Mouse (Mus musculus) heart, embryonic 16.5 days (tissue): ENCODE data around the gene Heyl. TPM values are rescaled to one million over a fixed set of nuclear protein-coding genes. Genes with fewer than 3 reads are reported as not detected.
A peak's percentile ranks its signal among the peaks of the same experiment; 100 is the strongest.
"Not testable (repeated sequence)": the region's sequence is repeated elsewhere in the genome, so short reads cannot be mapped to it uniquely, and the experiment has no call there.

Experiments
- ATAC-seq: fragments of 200-750 bp; cut with Nextera tagmentation; replicated peaks from 2 replicates; pipeline ENCODE4 v1.8.0; 2017; ENCODE audit warnings: moderate number of reproducible peaks; ENCODE audit not compliant: insufficient read depth, low FRiP score; ENCODE audit errors: extremely low read depth
- H3K27ac ChIP-seq: fragments of 300-500 bp; sonication (generic); 2 replicates; pipeline ENCODE4 v1.5.1; 2014; ENCODE audit warnings: mild to moderate bottlenecking, low read length, control low read depth, moderate library complexity
- H3K27me3 ChIP-seq: fragments of 300-500 bp; sonication (generic); 2 replicates; pipeline ENCODE4 v1.6.1; 2014; ENCODE audit warnings: low read length, mixed read lengths; ENCODE audit not compliant: control insufficient read depth, insufficient read depth
- H3K36me3 ChIP-seq: fragments of 300-500 bp; sonication (generic); 2 replicates; pipeline ENCODE4 v1.6.1; 2014; ENCODE audit not compliant: control insufficient read depth, insufficient read depth
- H3K4me1 ChIP-seq: fragments of 300-500 bp; sonication (generic); 2 replicates; pipeline ENCODE4 v1.6.1; 2014; ENCODE audit warnings: low read length, mixed read lengths; ENCODE audit not compliant: control insufficient read depth, insufficient read depth
- H3K4me2 ChIP-seq: fragments of 300-500 bp; sonication (generic); 2 replicates; pipeline ENCODE4 v1.6.1; 2014; ENCODE audit warnings: low read depth, mild to moderate bottlenecking, control low read depth, low read length
- H3K4me3 ChIP-seq: fragments of 300-500 bp; sonication (generic); 2 replicates; pipeline ENCODE4 v1.5.1; 2014; ENCODE audit warnings: mild to moderate bottlenecking, control low read depth, low read length
- H3K9ac ChIP-seq: fragments of 300-500 bp; sonication (generic); 2 replicates; pipeline ENCODE4 v1.6.1; 2014; ENCODE audit warnings: low read length, control low read depth
- H3K9me3 ChIP-seq: fragments of 300-500 bp; sonication (generic); replicated peaks from 2 replicates; pipeline ENCODE4 v1.6.1; 2016; ENCODE audit warnings: low read length; ENCODE audit not compliant: control insufficient read depth
- WGBS: fragments of 180-500 bp; shearing (Covaris S2); extraction: QIAGEN DNeasy Blood & Tissue Kit; methylation state at CpG from one replicate; pipeline ENCODE4 v1.1.7; 2014; 5-methylcytosine and 5-hydroxymethylcytosine counted together
- polyA plus RNA-seq: library from polyadenylated mRNA; unstranded; fragments of >200 nt; fragmentation: Nextera tagmentation; extraction: Ambion mirVana; gene quantifications from 2 replicates; pipeline ENCODE4 v1.2.1, GENCODE M21; 2015

Gene Heyl
- polyA plus RNA-seq, 1 experiment from 2014 or later: 13.2 TPM

DNA sequence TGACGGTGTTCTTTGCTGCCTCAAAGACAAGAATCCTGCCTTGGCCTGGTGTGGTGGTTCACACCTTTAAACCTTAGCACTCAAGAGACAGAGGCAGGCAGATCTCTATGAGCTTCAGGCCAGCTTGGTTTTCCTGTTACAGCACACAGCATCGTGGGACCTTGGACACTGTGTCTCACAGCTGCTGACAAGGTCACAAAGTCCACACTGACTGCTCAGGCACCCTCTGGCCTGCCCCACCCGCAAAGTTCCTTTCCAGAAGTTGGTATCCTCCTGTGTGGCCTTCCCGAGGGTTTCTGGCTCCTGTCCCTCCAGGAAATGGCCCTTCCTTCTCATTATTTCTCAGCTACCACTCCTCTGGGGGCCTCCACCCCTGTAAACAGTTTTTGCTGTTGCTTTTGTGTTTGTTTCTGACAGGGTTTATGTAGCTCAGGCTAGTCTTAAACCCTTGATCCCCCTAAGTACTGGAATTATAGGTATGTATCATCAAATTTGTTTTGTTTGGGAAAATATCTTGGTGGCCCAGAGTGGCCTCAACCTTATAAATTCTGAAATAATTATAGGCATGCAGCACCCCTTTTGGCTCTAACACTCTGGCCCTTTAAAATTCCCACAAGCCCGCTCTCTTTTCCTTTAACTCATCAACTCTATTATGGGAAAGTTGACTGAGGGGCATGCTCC, 28.5 kb downstream of the Heyl start, which contains the start of gene Pabpc4:
TSS of gene Pabpc4 (plus strand) at position 631 of the 681 bp plus-strand sequence.
- no peak within 1 kb of the TSS for H3K4me2 ChIP-seq
- no peaks in the 10 kb centered on the region for H3K27me3 ChIP-seq
- no peaks in the 10 kb centered on the region for H3K36me3 ChIP-seq
- H3K9ac ChIP-seq: no peak within 1 kb of the TSS
- H3K4me1 ChIP-seq: peaks cover 11% of the 10 kb centered on the region
- ATAC-seq: no peak
- H3K9me3 ChIP-seq: no peaks in the 10 kb centered on the region
- no peak within 1 kb of the TSS for H3K4me3 ChIP-seq
- H3K27ac ChIP-seq: no peak within 1 kb of the TSS
- 61% methylated on average over 5 of the region's 5 CpGs for WGBS

DNA sequence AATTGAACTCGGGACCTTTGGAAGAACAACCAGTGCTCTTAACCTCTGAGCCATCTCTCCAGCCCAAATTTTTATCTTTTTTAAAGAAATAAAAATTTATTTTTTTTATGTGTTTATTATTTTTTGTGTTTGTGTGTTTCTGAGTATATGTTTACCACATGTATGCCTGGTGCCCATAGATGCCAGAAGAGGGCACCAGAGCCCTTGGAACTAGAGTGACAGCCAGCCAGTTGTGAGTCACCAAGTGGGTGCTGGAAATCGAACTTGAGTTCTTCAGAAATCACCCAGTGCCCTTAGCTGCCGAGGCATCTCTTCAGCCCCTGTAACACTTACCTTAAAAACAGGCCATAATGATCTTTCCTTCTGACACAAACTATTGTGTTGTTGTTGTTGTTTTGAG, 37.7 kb downstream of the Heyl start:
- no peak for ATAC-seq
- no peak overlapping the region for H3K4me3 ChIP-seq
- no peak overlapping the region for H3K27ac ChIP-seq
- no peaks in the 10 kb centered on the region for H3K36me3 ChIP-seq
- H3K27me3 ChIP-seq: no peaks in the 10 kb centered on the region
- no peaks in the 10 kb centered on the region for H3K4me1 ChIP-seq
- H3K9ac ChIP-seq: no peak overlapping the region
- 81% methylated on average over 3 of the region's 3 CpGs for WGBS
- no peaks in the 10 kb centered on the region for H3K9me3 ChIP-seq
- no peak overlapping the region for H3K4me2 ChIP-seq

DNA sequence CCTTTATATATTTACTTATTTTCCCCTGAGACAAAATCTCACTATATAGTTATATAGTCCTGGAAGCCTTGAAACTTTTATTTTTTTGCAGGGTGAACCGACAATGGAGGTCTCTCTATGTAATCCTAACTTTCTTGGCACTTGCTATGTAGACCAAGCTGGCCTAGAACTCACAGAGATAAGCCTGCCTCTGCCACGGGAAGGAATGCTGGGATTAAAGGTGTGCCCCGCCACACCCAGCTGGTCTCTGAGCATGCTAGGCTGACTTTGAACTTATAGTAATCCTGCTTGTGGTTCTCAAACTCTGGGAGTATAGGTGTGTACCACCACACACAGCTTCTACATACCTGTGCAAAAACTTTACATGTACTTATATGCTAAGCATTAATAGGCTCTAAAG, 46.8 kb downstream of the Heyl start:
- H3K4me2 ChIP-seq: no peak overlapping the region
- 54% methylated on average over 3 of the region's 3 CpGs for WGBS
- H3K4me1 ChIP-seq: peaks cover 7% of the 10 kb centered on the region
- ATAC-seq: no peak
- no peak overlapping the region for H3K27ac ChIP-seq
- H3K27me3 ChIP-seq: no peaks in the 10 kb centered on the region
- H3K4me3 ChIP-seq: no peak overlapping the region
- H3K9me3 ChIP-seq: no peaks in the 10 kb centered on the region
- no peaks in the 10 kb centered on the region for H3K36me3 ChIP-seq
- H3K9ac ChIP-seq: no peak overlapping the region

DNA sequence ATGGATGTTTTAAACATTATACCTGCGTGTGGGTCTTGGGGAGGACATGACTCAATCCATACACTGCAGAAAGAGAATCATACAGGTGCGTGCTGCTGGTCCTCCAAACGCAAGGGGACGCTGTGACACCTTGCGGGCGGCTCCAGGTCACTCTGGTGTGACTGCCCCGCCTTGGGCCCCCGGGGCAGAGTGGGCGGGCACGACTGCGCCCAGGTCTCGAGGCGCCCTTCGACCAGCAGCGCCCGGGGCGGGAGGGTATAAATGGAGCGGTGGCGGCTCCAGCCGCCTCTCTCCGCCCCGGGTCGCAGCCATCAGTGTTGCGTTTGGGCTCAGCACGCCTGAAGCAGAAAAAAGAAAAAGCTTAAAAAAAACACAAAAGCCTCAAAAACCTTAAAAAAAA, 49.1 kb downstream of the Heyl start:
- Histone ChIP-seq H3K4me3 (peak overlapping the region; percentile 62), H3K4me2 (peak overlapping the region; percentile 65), H3K27me3 (no peaks in the 10 kb centered on the region), H3K36me3 (peaks cover 8% of the 10 kb centered on the region), H3K9me3 (no peaks in the 10 kb centered on the region), H3K27ac (peak overlapping the region; percentile 90), H3K9ac (peak overlapping the region; percentile 72), H3K4me1 (peaks cover 29% of the 10 kb centered on the region)
- ATAC-seq: peak; percentile 92
- WGBS: under 1% methylated on average over 25 of the region's 25 CpGs

DNA sequence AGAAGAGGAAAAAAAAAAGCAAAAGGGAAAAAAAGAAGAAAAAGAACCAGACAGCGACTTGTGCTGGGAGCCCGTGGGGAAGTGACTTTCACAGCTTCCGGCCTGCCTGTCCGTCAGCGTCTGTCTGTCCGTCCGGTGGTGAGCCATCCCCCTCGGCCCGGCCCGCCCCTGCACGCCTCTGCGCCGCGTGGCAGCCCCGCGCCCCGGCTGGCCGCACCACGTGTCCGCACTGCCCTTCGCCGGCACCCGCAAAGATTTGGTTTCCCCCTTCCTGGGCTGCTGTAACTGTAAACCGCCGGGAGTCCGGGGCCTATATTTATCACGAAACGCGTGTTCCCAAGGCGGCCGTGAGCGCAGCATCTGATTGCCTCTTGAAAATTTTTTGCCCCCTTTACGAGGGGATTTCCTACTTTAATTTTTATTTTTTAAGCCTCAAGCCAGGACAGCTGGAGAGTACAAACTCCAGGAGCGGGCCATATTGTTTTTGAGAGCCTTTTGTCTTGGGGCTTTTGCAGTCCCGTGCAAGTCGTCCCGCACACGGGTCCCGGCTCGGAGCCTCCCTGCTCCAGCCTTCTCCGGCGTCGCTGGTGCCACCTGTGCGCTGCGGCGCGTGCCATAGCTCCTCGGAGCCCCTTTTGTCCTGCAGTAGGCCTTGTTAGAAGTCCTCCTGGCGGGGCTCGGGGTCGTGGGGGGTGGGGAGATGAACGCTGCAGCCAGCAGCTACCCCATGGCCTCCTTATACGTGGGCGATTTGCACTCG, 49.7 kb downstream of the Heyl start:
- ATAC-seq: 0 out of 2 replicates have a peak, but pooled peaks have one; percentile 12
- Histone ChIP-seq H3K36me3 (peaks cover 11% of the 10 kb centered on the region), H3K27ac (peak overlapping the region; percentile 90)

DNA sequence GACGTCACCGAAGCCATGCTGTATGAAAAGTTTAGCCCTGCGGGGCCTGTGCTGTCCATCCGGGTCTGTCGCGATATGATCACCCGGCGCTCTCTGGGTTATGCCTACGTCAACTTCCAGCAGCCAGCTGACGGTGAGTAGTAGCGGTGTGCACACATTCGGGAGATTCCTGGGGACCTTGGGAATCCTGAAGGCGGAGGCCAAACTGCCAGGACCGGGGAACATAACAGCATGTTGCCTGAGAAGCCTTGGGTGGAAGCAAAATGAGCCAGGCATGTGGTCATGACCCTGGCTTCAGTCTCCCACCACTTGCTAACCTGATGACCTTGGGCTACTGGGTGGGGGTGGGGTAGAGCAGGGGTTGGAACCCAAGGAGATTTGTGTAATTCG, 50.3 kb downstream of the Heyl start:
- H3K9ac ChIP-seq: peak overlapping the region; percentile 72
- H3K4me3 ChIP-seq: peak overlapping the region; percentile 62
- H3K9me3 ChIP-seq, ATAC-seq, H3K27me3 ChIP-seq: not testable (repeated sequence)
- H3K4me2 ChIP-seq: peak overlapping the region; percentile 65
- peaks cover 16% of the 10 kb centered on the region for H3K36me3 ChIP-seq
- WGBS: under 1% methylated on average over 12 of the region's 15 CpGs
- peaks cover 29% of the 10 kb centered on the region for H3K4me1 ChIP-seq
- peak overlapping the region; percentile 90 for H3K27ac ChIP-seq

More for the DNA sequence above, 49.7 kb downstream of the Heyl start:
- H3K27me3 ChIP-seq, H3K9me3 ChIP-seq: not testable (repeated sequence)
- under 1% methylated on average over 44 of the region's 55 CpGs for WGBS
- Histone ChIP-seq H3K9ac (peak overlapping the region; percentile 72), H3K4me2 (peak overlapping the region; percentile 65), H3K4me3 (peak overlapping the region; percentile 62), H3K4me1 (peaks cover 29% of the 10 kb centered on the region)

DNA sequence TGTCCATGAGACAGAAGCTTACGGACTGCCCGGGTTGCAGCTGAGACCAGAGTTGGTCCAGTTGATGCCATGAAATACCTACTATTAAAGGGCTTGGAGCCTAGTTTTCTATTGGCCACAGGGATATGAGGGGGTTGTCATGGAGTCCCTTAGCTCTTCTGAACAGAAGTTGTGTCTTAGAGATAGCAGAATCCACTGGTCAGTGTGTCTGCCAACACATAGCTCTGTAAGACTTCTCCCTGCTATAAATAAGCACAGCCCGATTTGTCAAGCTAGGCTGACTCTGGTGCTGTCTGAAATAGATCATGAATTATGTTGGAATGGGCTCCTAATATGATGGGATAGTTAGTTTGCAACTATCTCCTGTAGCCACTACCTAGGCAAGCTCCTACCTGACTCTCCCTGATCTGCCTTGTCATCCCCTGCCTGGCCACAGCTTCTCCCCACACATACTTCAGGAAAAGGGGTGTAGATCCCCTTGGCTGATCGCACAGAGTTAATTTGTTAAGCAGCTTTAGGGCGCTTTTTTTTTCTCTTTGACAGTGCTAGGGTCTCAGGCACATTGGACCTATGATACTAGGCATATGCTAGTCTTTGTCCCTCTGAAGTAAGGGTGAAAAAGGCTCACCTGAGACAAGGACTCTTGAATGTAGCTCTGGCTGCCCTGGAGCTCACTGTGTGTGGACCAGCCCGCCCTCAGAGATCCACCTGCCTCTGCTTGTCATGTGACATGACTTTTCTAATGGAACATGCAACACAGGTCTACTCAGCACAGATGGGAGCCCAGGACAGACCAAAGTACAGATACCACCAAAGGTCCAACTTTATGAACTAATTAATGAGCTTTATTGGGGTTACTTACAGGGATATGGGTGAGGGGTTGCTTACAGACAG, 51.6 kb downstream of the Heyl start:
- Histone ChIP-seq H3K27me3 (no peaks in the 10 kb centered on the region), H3K27ac (peak overlapping the region; percentile 90), H3K4me1 (peaks cover 29% of the 10 kb centered on the region), H3K4me3 (peak overlapping the region; percentile 62), H3K4me2 (peak overlapping the region; percentile 65), H3K9me3 (no peaks in the 10 kb centered on the region), H3K9ac (peak overlapping the region; percentile 72), H3K36me3 (peaks cover 29% of the 10 kb centered on the region)
- 50% methylated on average over 6 of the region's 6 CpGs for WGBS
- peak; percentile 26 for ATAC-seq

DNA sequence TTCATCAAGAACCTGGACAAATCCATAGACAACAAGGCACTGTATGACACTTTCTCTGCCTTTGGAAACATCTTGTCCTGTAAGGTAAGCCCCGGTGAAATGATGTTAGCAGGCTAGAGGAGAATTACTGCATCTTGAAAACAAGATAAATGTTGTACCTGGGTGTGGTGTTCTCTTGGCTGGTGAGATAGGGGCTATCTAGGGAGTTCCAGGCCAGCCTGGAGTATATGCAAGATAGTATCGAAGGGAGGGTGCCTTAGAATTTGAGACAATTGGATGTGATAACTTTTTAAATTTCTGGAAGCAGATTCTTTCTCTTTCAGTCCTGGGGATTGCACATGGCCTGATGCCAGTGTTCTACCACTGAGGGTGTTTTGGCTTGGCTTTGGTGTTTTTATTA, 53.4 kb downstream of the Heyl start:
- Histone ChIP-seq H3K9ac (no peak overlapping the region), H3K4me2 (peak overlapping the region; percentile 65; the same call in 1 of the 2 replicates), H3K27ac (no peak overlapping the region), H3K36me3 (peaks cover 44% of the 10 kb centered on the region), H3K4me1 (peaks cover 29% of the 10 kb centered on the region), H3K4me3 (no peak overlapping the region), H3K9me3 (no peaks in the 10 kb centered on the region), H3K27me3 (no peaks in the 10 kb centered on the region)
- WGBS: 72% methylated on average over 2 of the region's 2 CpGs
- ATAC-seq: no peak
